Mouse (Mus musculus): Measurements from ENCODE around the gene Tnni3. TPM values are rescaled to one million over a fixed set of nuclear protein-coding genes. Genes with fewer than 3 reads are reported as not detected.
"Not testable (repeated sequence)": the region's sequence is repeated elsewhere in the genome, so short reads cannot be mapped to it uniquely, and the experiment has no call there.

Gene Tnni3
- 0.85 TPM in 1 of 2 replicates, not detected in the other for total RNA-seq (2021)
- long read RNA-seq, result 0 reads

- DNase-seq, result peak; percentile 23
Measured at GRCm38 (mm10) chr7:4524212-4524922, at the start of gene Tnni3. Gene Tnni3, minus strand, starts transcription at chr7:4524229.

GRCm38 (mm10) chr7:4572361-4572760, 48.3 kb upstream of the Tnni3 start:
- DNase-seq, result not testable (repeated sequence)

GRCm38 (mm10) chr7:4562660-4563059, 38.6 kb upstream of the Tnni3 start:
- DNase-seq, result no peak

- DNase-seq, result no peak
Measured at GRCm38 (mm10) chr7:4557167-4557560, 33.1 kb upstream of the Tnni3 start.

- DNase-seq, result peak; percentile 75
Measured at GRCm38 (mm10) chr7:4556256-4557166, 32.5 kb upstream of the Tnni3 start.

- DNase-seq, result no peak
Measured at GRCm38 (mm10) chr7:4547221-4547641, 23.2 kb upstream of the Tnni3 start, which contains the start of gene Syt5. Gene Syt5, minus strand, starts transcription at chr7:4547541.

- DNase-seq, result peak; percentile 78
Measured at GRCm38 (mm10) chr7:4546591-4547131, 22.6 kb upstream of the Tnni3 start.

GRCm38 (mm10) chr7:4546050-4546449, 22.0 kb upstream of the Tnni3 start:
- no peak for DNase-seq

- no peak for DNase-seq
Measured at GRCm38 (mm10) chr7:4542013-4542412, 18.0 kb upstream of the Tnni3 start.

GRCm38 (mm10) chr7:4541344-4541743, 17.3 kb upstream of the Tnni3 start:
- no peak for DNase-seq

GRCm38 (mm10) chr7:4539019-4539418, 15.0 kb upstream of the Tnni3 start:
- DNase-seq, result no peak

GRCm38 (mm10) chr7:4537181-4537580, 13.2 kb upstream of the Tnni3 start:
- DNase-seq, result no peak

GRCm38 (mm10) chr7:4536369-4536768, 12.3 kb upstream of the Tnni3 start:
- DNase-seq, result no peak

GRCm38 (mm10) chr7:4532005-4532729, 8.1 kb upstream of the Tnni3 start, which contains the start of gene Dnaaf3:
Gene Dnaaf3, minus strand, starts transcription at chr7:4532453.
- DNase-seq, result peak; percentile 68

GRCm38 (mm10) chr7:4530166-4530565, 6.1 kb upstream of the Tnni3 start:
- DNase-seq, result not testable (repeated sequence)

- DNase-seq, result no peak
Measured at GRCm38 (mm10) chr7:4527302-4527689, 3.3 kb upstream of the Tnni3 start.

GRCm38 (mm10) chr7:4526341-4527301, 2.6 kb upstream of the Tnni3 start:
- DNase-seq, result peak; percentile 60

GRCm38 (mm10) chr7:4523205-4524130, 561 bp downstream of the Tnni3 start:
- no peak for DNase-seq

GRCm38 (mm10) chr7:4522292-4522691, 1.7 kb downstream of the Tnni3 start:
- DNase-seq, result no peak

Data from adrenal gland, postnatal 25 days (tissue).